Mouse (Mus musculus): Measurements from ENCODE around the gene Gm6351. TPM values are rescaled to one million over a fixed set of nuclear protein-coding genes. Genes with fewer than 3 reads are reported as not detected.
"Not testable (repeated sequence)": the region's sequence is repeated elsewhere in the genome, so short reads cannot be mapped to it uniquely, and the experiment has no call there.

The Gm6351 gene
- not detected for total RNA-seq (2021)
- long read RNA-seq, experiment 1: 0 reads
- long read RNA-seq, experiment 2: 0 reads

DNA sequence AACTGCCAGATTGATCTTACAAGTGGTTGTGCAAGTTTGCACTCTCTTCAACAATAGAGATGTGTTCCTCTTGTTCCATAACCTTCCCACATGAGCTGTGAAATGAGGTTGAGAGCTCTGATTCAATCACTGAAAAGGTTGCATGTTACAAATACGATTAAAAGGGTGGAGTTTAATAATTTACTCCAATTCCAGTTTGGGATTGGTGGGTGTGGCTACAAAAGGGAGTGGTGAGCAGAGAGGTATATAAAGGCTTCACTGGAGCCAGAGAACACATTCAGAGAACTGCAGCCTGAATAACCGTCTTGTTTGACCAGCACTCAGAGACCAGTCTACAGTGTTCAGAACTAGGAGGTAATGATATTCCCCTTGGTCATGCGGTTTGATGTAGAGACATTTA lies at the start of gene Gm6351:
Gene Gm6351 (plus strand): TSS at position 301 of the 400 bp plus-strand sequence.
- DNase-seq (ENCODE audit: low spot score in 2 of 2): not testable (repeated sequence)

DNA sequence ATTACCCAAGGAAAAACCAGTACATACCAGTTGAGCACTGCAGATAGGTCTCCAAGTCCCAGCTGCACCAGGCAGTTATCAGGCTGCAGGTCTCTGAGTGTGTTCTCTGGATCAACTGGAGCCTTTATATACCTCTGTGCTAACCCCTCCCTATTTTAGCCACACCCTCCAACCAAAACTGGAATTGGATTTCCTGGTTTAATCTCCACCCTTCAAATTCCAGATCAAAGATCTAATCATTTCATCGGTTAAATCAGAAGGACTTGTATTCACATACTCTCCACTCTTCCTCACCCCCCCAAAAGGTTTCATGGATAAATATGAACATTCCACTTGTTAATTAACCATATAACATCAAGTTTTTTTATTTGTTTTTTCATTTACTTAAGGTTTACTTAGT lies 5.7 kb upstream of the Gm6351 start, which contains the start of gene BC061212:
Gene BC061212 (minus strand): TSS at position 101 of the 400 bp plus-strand sequence.
- DNase-seq (ENCODE audit: low spot score in 2 of 2): not testable (repeated sequence)

Other genes with a start within 250 kb of the Gm6351 start
- gene Gm7792, start 232.6 kb upstream of the Gm6351 start, total RNA-seq (2021): not detected
- not detected for gene Gm16429, start 147.3 kb upstream of the Gm6351 start, total RNA-seq (2021)
- gene BC061212, start 5.8 kb upstream of the Gm6351 start, total RNA-seq (2021): not detected
- gene Gm3106, start 141.6 kb downstream of the Gm6351 start, total RNA-seq (2021): not detected
- gene A430089I19Rik, start 230.4 kb downstream of the Gm6351 start, total RNA-seq (2021): not detected
- not detected for gene Gm6502, start 238.1 kb downstream of the Gm6351 start, total RNA-seq (2021)